Mouse (Mus musculus): Measurements from ENCODE around the gene Cldn10.

GRCm38 (mm10) chr14:118767673-118768353 is 19.9 kb upstream of the Cldn10 start:
- TF ChIP-seq POLR2A (IDR thresholded peaks at IDR 0.05; ENCODE audit: insufficient read depth, low read depth, low read length) = no peak
- TF ChIP-seq CTCF (IDR thresholded peaks at IDR 0.05) = no peak
- peak; percentile 95 for TF ChIP-seq EP300 (IDR thresholded peaks at IDR 0.05; ENCODE audit: insufficient read depth, low read depth, low read length)

All from heart, adult 2 months (tissue).